Mouse (Mus musculus) right cerebral cortex, postnatal 10 days (tissue): ENCODE results near the gene Aldh3b3.

Source experiments
- DNase-seq, 2 experiments: peaks; one replicate each; pipeline ENCODE4 v3.0.0; 2021; ENCODE audit warnings: low spot score in 2 of 2

The Aldh3b3 gene

GRCm38 (mm10) chr19:4001752-4002151 lies 43.3 kb downstream of the Aldh3b3 start:
- no peak for DNase-seq

- DNase-seq, result no peak
Observed at GRCm38 (mm10) chr19:4003112-4003511, 44.7 kb downstream of the Aldh3b3 start, which contains the start of gene Doc2g. Gene Doc2g (plus strand): TSS chr19:4003313.

- DNase-seq, result no peak
Observed at GRCm38 (mm10) chr19:4003641-4004040, 45.2 kb downstream of the Aldh3b3 start.

- no peak for DNase-seq
Observed at GRCm38 (mm10) chr19:4004331-4004730, 45.9 kb downstream of the Aldh3b3 start.

- DNase-seq, result no peak
Observed at GRCm38 (mm10) chr19:4005091-4005490, 46.6 kb downstream of the Aldh3b3 start.

GRCm38 (mm10) chr19:4005971-4006370 lies 47.5 kb downstream of the Aldh3b3 start:
- DNase-seq, result no peak

- DNase-seq, result no peak
Observed at GRCm38 (mm10) chr19:4011086-4011485, 52.6 kb downstream of the Aldh3b3 start.

GRCm38 (mm10) chr19:4012432-4013022 lies 54.1 kb downstream of the Aldh3b3 start, which contains the start of gene Ndufv1:
Gene Ndufv1 (minus strand): TSS chr19:4012806.
- peak; percentile 98 to 99 for DNase-seq

- DNase-seq, result no peak
Observed at GRCm38 (mm10) chr19:4013066-4013465, 54.6 kb downstream of the Aldh3b3 start.

GRCm38 (mm10) chr19:4014802-4015201 lies 56.4 kb downstream of the Aldh3b3 start:
- DNase-seq, result no peak

- no peak for DNase-seq
Observed at GRCm38 (mm10) chr19:4015635-4016034, 57.2 kb downstream of the Aldh3b3 start.

- DNase-seq, result no peak
Observed at GRCm38 (mm10) chr19:4017921-4018587, 59.6 kb downstream of the Aldh3b3 start.

- DNase-seq, result peak; percentile 86
Observed at GRCm38 (mm10) chr19:4018743-4019583, 60.5 kb downstream of the Aldh3b3 start.
